8 mouse cellular contexts compared by ENCODE assay signal in the genomic region with DNA sequence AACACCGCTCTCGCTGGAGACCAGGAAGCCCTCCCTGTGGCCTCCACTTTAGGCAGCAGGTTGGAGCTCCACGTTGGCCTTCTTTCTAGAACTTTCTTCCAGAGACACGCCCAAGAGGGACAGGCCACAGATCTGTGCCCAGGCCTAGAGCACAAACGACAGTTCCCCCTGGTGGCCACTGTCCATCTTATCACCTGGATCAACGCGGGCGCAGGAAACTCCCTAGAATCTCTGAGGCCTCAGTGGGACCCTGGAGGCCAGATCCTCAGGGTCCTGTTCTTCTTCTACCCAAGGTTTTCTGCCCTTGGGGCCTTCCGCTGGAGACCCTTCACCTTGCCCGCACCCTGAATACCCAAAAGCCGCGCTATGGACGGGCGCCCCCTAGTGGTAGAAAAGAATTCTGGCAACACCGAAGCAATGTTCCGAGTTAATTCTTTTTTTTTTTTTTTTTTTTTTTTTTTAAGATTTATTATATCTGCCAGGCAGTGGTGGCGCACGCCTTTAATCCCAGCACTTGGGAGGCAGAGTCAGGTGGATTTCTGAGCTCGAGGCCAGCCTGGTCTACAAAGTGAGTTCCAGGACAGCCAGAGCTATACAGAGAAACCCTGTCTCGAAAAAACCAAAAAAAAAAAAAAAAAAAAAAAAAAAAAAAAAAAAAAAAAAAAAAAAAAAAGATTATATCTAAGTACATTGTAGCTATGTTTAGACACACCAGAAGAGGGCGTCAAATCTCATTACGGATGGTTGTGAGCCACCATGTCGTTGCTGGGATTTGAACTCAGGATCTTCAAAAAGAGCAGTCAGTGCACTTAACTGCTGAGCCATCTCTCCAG. TPM values are rescaled to one million over a fixed set of nuclear protein-coding genes. Genes with fewer than 3 reads are reported as not detected.
DNase-seq lines count a peak whose midpoint lies in the region; ATAC-seq and TF ChIP-seq lines count a peak whose summit lies in the region.
"Not testable (repeated sequence)": the region's sequence is repeated elsewhere in the genome, so short reads cannot be mapped to it uniquely, and the experiment has no call there.

No protein-coding gene starts in this region.

- 13% methylated on average over 23 of the region's 23 CpGs for WGBS in heart, adult 2 months
- WGBS in limb, embryonic 13.5 days, result 30% methylated on average over 23 of the region's 23 CpGs
- 30% methylated on average over 23 of the region's 23 CpGs for WGBS in midbrain, embryonic 11.5 days
- WGBS in spleen, adult 2 months, result 19% methylated on average over 23 of the region's 23 CpGs

- not testable (repeated sequence) for ATAC-seq in limb, embryonic 13.5 days (ENCODE audit: low FRiP score, low read depth)
- ATAC-seq in midbrain, embryonic 11.5 days (ENCODE audit: low FRiP score), result peak; percentile 38; the same call in 1 of the 2 replicates

- TF ChIP-seq EP300 in heart, adult 2 months (IDR thresholded peaks at IDR 0.05; ENCODE audit: insufficient read depth, low read depth, low read length), result peak; percentile 74; the same call in 1 of the 2 replicates

- peak overlapping the region; percentile 67; the same call in 1 of the 2 replicates for H3K9ac ChIP-seq in heart, adult 2 months (ENCODE audit: low read depth, low read length)
- H3K9ac ChIP-seq in limb, embryonic 13.5 days; midbrain, embryonic 11.5 days (ENCODE audit: low read length): not testable (repeated sequence)

- 0 out of 2 replicates have a peak overlapping the region, but pooled peaks have one; percentile 36 for H3K4me2 ChIP-seq in limb, embryonic 13.5 days (replicated peaks)
- H3K4me2 ChIP-seq in midbrain, embryonic 11.5 days, result not testable (repeated sequence)

- intact Hi-C loops in heart, adult 2 months (cut with DNase I), result loop anchor here (1.0 to 5.0 kb wide), 3 partner anchors 40 to 87 kb away; a partner anchor contains a TSS

- H3K36me3 ChIP-seq in heart, adult 2 months (ENCODE audit: control insufficient read depth, insufficient read depth, low read length); limb, embryonic 13.5 days; midbrain, embryonic 11.5 days (ENCODE audit: control insufficient read depth, insufficient read depth, low read length); spleen, adult 2 months (ENCODE audit: control insufficient read depth, insufficient read depth, low read length): not testable (repeated sequence)

- H3K9me3 ChIP-seq in limb, embryonic 13.5 days; midbrain, embryonic 11.5 days (ENCODE audit: control insufficient read depth, low read length): not testable (repeated sequence)

- H3K4me1 ChIP-seq in heart, adult 2 months (ENCODE audit: control insufficient read depth, insufficient read depth, low read length); midbrain, embryonic 11.5 days (ENCODE audit: control insufficient read depth, insufficient read depth, low read length): not testable (repeated sequence)
- H3K4me1 ChIP-seq in limb, embryonic 13.5 days, result peaks cover 26% of the 10 kb centered on the region
- H3K4me1 ChIP-seq in spleen, adult 2 months (ENCODE audit: control insufficient read depth, insufficient read depth, insufficient read length), result peaks cover 15% of the 10 kb centered on the region; the same call in 1 of the 2 replicates

- DNase-seq in 416B (ENCODE audit: low read depth), result peak; percentile 92
- peak; percentile 78 for DNase-seq in adrenal gland, postnatal 25 days
- peak; percentile 76 for DNase-seq in embryo, embryonic 9.5 days (ENCODE audit: extremely low spot score)
- peak; percentile 78 to 84 for DNase-seq in heart, adult 2 months
- peak; percentile 70 for DNase-seq in kidney, adult 11 months
- peak; percentile 97 for DNase-seq in midbrain, embryonic 11.5 days (ENCODE audit: low spot score, missing footprints)
- peak; percentile 66 to 78 for DNase-seq in spleen, adult 2 months (ENCODE audit: low read depth in 1 of 2, low spot score in 2 of 2)

- H3K27ac ChIP-seq in heart, adult 2 months, result peak overlapping the region; percentile 75
- not testable (repeated sequence) for H3K27ac ChIP-seq in limb, embryonic 13.5 days; midbrain, embryonic 11.5 days (ENCODE audit: low read depth, low read length)
- peak overlapping the region; percentile 54; the same call in 1 of the 2 replicates for H3K27ac ChIP-seq in spleen, adult 2 months (ENCODE audit: insufficient read depth, low read length)

- peak; percentile 82 for TF ChIP-seq CTCF in heart, adult 2 months (IDR thresholded peaks at IDR 0.05)
- TF ChIP-seq CTCF in spleen, adult 2 months (IDR thresholded peaks at IDR 0.05; ENCODE audit: extremely low read depth, insufficient read depth, insufficient read length, insufficient replicate concordance), result peak; percentile 54; the same call in 1 of the 2 replicates

- not testable (repeated sequence) for H3K79me2 ChIP-seq in heart, adult 2 months (replicated peaks; ENCODE audit: control insufficient read depth, insufficient read depth, low read length)

- H3K27me3 ChIP-seq in heart, adult 2 months (ENCODE audit: control insufficient read depth, insufficient read depth, low read length); limb, embryonic 13.5 days; midbrain, embryonic 11.5 days (ENCODE audit: control insufficient read depth, insufficient read depth, low read length); spleen, adult 2 months (ENCODE audit: control insufficient read depth, insufficient read depth, low read length): not testable (repeated sequence)

- not testable (repeated sequence) for TF ChIP-seq POLR2A in heart, adult 2 months (IDR thresholded peaks at IDR 0.05; ENCODE audit: insufficient read depth, low read depth, low read length); spleen, adult 2 months (IDR thresholded peaks at IDR 0.05; ENCODE audit: low read depth, low read length)

- H3K4me3 ChIP-seq in heart, adult 2 months, result peak overlapping the region; percentile 28; the same call in 1 of the 2 replicates
- not testable (repeated sequence) for H3K4me3 ChIP-seq in limb, embryonic 13.5 days; midbrain, embryonic 11.5 days (ENCODE audit: low read depth, low read length)
- peak overlapping the region; percentile 52 for H3K4me3 ChIP-seq in spleen, adult 2 months (ENCODE audit: extremely low read depth, insufficient read depth, insufficient read length)

RNA-seq across cellular contexts. Expression of a gene that starts 4.1 kb away (rescaled TPM):
- total RNA-seq in adrenal gland, postnatal 25 days (2021), result not detected in 2 replicates
- under 1 TPM in 1 of 2 experiments, not detected in 1; 0.61 TPM for total RNA-seq in heart, adult 2 months (2021)
- 1.6 and 4.0 TPM in 2 replicates for polyA plus RNA-seq in heart, adult 2 months (2012; rRNA removed)
- 7.6 and 10.3 TPM in 2 replicates for polyA plus RNA-seq in limb, embryonic 13.5 days (2015; fragmentation: Nextera tagmentation; extraction: Ambion mirVana)
- 0.97 and 1.4 TPM in 2 replicates for polyA plus RNA-seq in midbrain, embryonic 11.5 days (2014; fragmentation: Nextera tagmentation; extraction: Ambion mirVana)
- 0.34 and 0.48 TPM in 2 replicates for polyA plus RNA-seq in spleen, adult 2 months (2012; rRNA removed)

RNA-seq across cellular contexts. Expression of a gene that starts 13.5 kb away (rescaled TPM):
- total RNA-seq in adrenal gland, postnatal 25 days (2021), result 0.21 TPM in 1 of 2 replicates, not detected in the other
- under 1 TPM; 0.23 to 0.39 TPM for total RNA-seq in heart, adult 2 months (2021)
- polyA plus RNA-seq in heart, adult 2 months (2012; rRNA removed), result 0.49 and 0.61 TPM in 2 replicates
- polyA plus RNA-seq in limb, embryonic 13.5 days (2015; fragmentation: Nextera tagmentation; extraction: Ambion mirVana), result 0.94 and 0.97 TPM in 2 replicates
- 0.17 and 0.42 TPM in 2 replicates for polyA plus RNA-seq in midbrain, embryonic 11.5 days (2014; fragmentation: Nextera tagmentation; extraction: Ambion mirVana)
- 0.13 and 0.14 TPM in 2 replicates for polyA plus RNA-seq in spleen, adult 2 months (2012; rRNA removed)

RNA-seq across cellular contexts. Expression of a gene that starts 34.1 kb away (rescaled TPM):
- total RNA-seq in adrenal gland, postnatal 25 days (2021), result 14.4 and 17.6 TPM in 2 replicates
- 10 to 100 TPM; 18.5 to 27.6 TPM for total RNA-seq in heart, adult 2 months (2021)
- 63.6 and 121 TPM in 2 replicates for polyA plus RNA-seq in heart, adult 2 months (2012; rRNA removed)
- polyA plus RNA-seq in limb, embryonic 13.5 days (2015; fragmentation: Nextera tagmentation; extraction: Ambion mirVana), result 9.6 and 10.3 TPM in 2 replicates
- 1.3 and 1.7 TPM in 2 replicates for polyA plus RNA-seq in midbrain, embryonic 11.5 days (2014; fragmentation: Nextera tagmentation; extraction: Ambion mirVana)
- polyA plus RNA-seq in spleen, adult 2 months (2012; rRNA removed), result 11.6 and 13.3 TPM in 2 replicates

RNA-seq across cellular contexts. Expression of a gene that starts 42.7 kb away (rescaled TPM):
- 445 and 492 TPM in 2 replicates for total RNA-seq in adrenal gland, postnatal 25 days (2021)
- total RNA-seq in heart, adult 2 months (2021), result 1,000 to 10,000 TPM; 1,826 to 2,229 TPM
- polyA plus RNA-seq in heart, adult 2 months (2012; rRNA removed), result 2,087 and 2,697 TPM in 2 replicates
- 155 TPM in 2 replicates for polyA plus RNA-seq in limb, embryonic 13.5 days (2015; fragmentation: Nextera tagmentation; extraction: Ambion mirVana)
- polyA plus RNA-seq in midbrain, embryonic 11.5 days (2014; fragmentation: Nextera tagmentation; extraction: Ambion mirVana), result 80.5 and 81.7 TPM in 2 replicates
- polyA plus RNA-seq in spleen, adult 2 months (2012; rRNA removed), result 101 and 108 TPM in 2 replicates

RNA-seq across cellular contexts. Expression of a gene that starts 59.4 kb away (rescaled TPM):
- total RNA-seq in adrenal gland, postnatal 25 days (2021), result 423 and 491 TPM in 2 replicates
- total RNA-seq in heart, adult 2 months (2021), result 100 to 1,000 TPM; 192 to 206 TPM
- 208 and 348 TPM in 2 replicates for polyA plus RNA-seq in heart, adult 2 months (2012; rRNA removed)
- 284 and 285 TPM in 2 replicates for polyA plus RNA-seq in limb, embryonic 13.5 days (2015; fragmentation: Nextera tagmentation; extraction: Ambion mirVana)
- 331 and 342 TPM in 2 replicates for polyA plus RNA-seq in midbrain, embryonic 11.5 days (2014; fragmentation: Nextera tagmentation; extraction: Ambion mirVana)
- polyA plus RNA-seq in spleen, adult 2 months (2012; rRNA removed), result 189 and 209 TPM in 2 replicates
